Mouse (Mus musculus) MEL (cell line): ENCODE measurements around the gene Ell. TPM values are rescaled to one million over a fixed set of nuclear protein-coding genes. Genes with fewer than 3 reads are reported as not detected.

Experiments
- DNase-seq: peaks from one replicate; pipeline ENCODE4 v3.0.0; 2011; ENCODE audit warnings: low read depth, low spot score
- H3K27ac ChIP-seq: 2 replicates; pipeline ENCODE4 v1.5.1; 2012; ENCODE audit warnings: low read depth, mild to moderate bottlenecking, control low read depth, low read length, moderate library complexity; ENCODE audit not compliant: control insufficient read depth
- H3K27me3 ChIP-seq, 2 experiments: fragments of 150-350 bp in 1 of 2; sonication (generic) in 1 of 2; 2 replicates each; pipeline ENCODE4 v1.6.1; 2012; ENCODE audit warnings: low read length in 2 of 2, mild to moderate bottlenecking in 2 of 2, improper control_type of control experiment in 1 of 2, moderate library complexity in 1 of 2; ENCODE audit not compliant: insufficient read depth in 2 of 2, control insufficient read depth in 1 of 2
- H3K36me3 ChIP-seq, 2 experiments: 2 replicates each; pipeline ENCODE4 v1.6.1; 2012 to 2014; ENCODE audit warnings: low read length in 2 of 2, improper control_type of control experiment in 1 of 2, inconsistent platforms in 1 of 2, mild to moderate bottlenecking in 1 of 2; ENCODE audit not compliant: insufficient read depth in 2 of 2, control insufficient read depth in 1 of 2
- H3K4me1 ChIP-seq, 2 experiments: fragments of 150-350 bp in 1 of 2; sonication (generic) in 1 of 2; 2 replicates each; pipeline ENCODE4 v1.6.1; 2012; ENCODE audit warnings: low read length in 2 of 2, improper control_type of control experiment in 1 of 2, mild to moderate bottlenecking in 1 of 2; ENCODE audit not compliant: insufficient read depth in 2 of 2, control insufficient read depth in 1 of 2
- H3K4me3 ChIP-seq, 2 experiments: fragments of 150-350 bp in 1 of 2; sonication (generic) in 1 of 2; 2 replicates each; pipeline ENCODE4 v1.5.1; 2012; ENCODE audit warnings: low read depth in 2 of 2, low read length in 2 of 2, mild to moderate bottlenecking in 2 of 2, moderate library complexity in 2 of 2, control low read depth in 1 of 2, improper control_type of control experiment in 1 of 2; ENCODE audit not compliant: control insufficient read depth in 1 of 2, insufficient read depth in 1 of 2
- H3K79me2 ChIP-seq: 2 replicates; pipeline ENCODE4 v1.6.1; 2012; ENCODE audit warnings: mild to moderate bottlenecking, low read length, moderate library complexity; ENCODE audit not compliant: control insufficient read depth, poor library complexity, insufficient read depth
- H3K9ac ChIP-seq: 2 replicates; pipeline ENCODE4 v1.6.1; 2012; ENCODE audit warnings: low read depth, mild to moderate bottlenecking, control low read depth, low read length, moderate library complexity; ENCODE audit not compliant: control insufficient read depth, poor library complexity, severe bottlenecking
- H3K9me3 ChIP-seq: fragments of 150-350 bp; sonication (generic); replicated peaks from 2 replicates; pipeline ENCODE4 v1.6.1; 2012; ENCODE audit warnings: mild to moderate bottlenecking, low read length, improper control_type of control experiment, moderate library complexity; ENCODE audit not compliant: insufficient read depth
- BHLHE40 ChIP-seq: IDR thresholded peaks from 2 replicates; pipeline ENCODE4 v1.6.1; 2012; ENCODE audit warnings: low read depth, mild to moderate bottlenecking, inconsistent platforms, low read length, improper control_type of control experiment, borderline replicate concordance
- CHD2 ChIP-seq: IDR thresholded peaks from 2 replicates; pipeline ENCODE4 v1.6.1; 2011; ENCODE audit warnings: low read length, improper control_type of control experiment
- ELF1 ChIP-seq: IDR thresholded peaks from 2 replicates; pipeline ENCODE4 v1.6.1; 2014; ENCODE audit warnings: low read depth, mild to moderate bottlenecking, inconsistent platforms, low read length, improper control_type of control experiment, moderate library complexity
- EP300 ChIP-seq, 2 experiments: IDR thresholded peaks; 2 replicates each; pipeline ENCODE4 v1.6.1; 2011; ENCODE audit warnings: improper control_type of control experiment in 2 of 2, low read length in 2 of 2, low read depth in 1 of 2, mild to moderate bottlenecking in 1 of 2
- ETS1 ChIP-seq: IDR thresholded peaks from 2 replicates; pipeline ENCODE4 v1.6.1; 2012; ENCODE audit warnings: low read depth, mild to moderate bottlenecking, inconsistent platforms, low read length, improper control_type of control experiment, moderate library complexity
- GATA1 ChIP-seq: IDR thresholded peaks from 2 replicates; pipeline ENCODE4 v1.6.1; 2011; ENCODE audit warnings: low read depth, low read length, improper control_type of control experiment
- HCFC1 ChIP-seq: IDR thresholded peaks from 2 replicates; pipeline ENCODE4 v1.6.1; 2012; ENCODE audit warnings: low read depth, mild to moderate bottlenecking, inconsistent platforms, low read length, improper control_type of control experiment, moderate library complexity
- KAT2A ChIP-seq: conservative IDR thresholded peaks from 2 replicates; pipeline ENCODE4 v1.6.1; 2012; ENCODE audit warnings: low read depth, low read length, improper control_type of control experiment, inconsistent platforms
- MAX ChIP-seq: IDR thresholded peaks from 2 replicates; pipeline ENCODE4 v1.6.1; 2011; ENCODE audit warnings: low read length, improper control_type of control experiment
- MAZ ChIP-seq: IDR thresholded peaks from 2 replicates; pipeline ENCODE4 v1.6.1; 2012; ENCODE audit warnings: low read depth, mild to moderate bottlenecking, inconsistent platforms, low read length, improper control_type of control experiment
- MXI1 ChIP-seq: IDR thresholded peaks from 2 replicates; pipeline ENCODE4 v1.6.1; 2011; ENCODE audit warnings: mild to moderate bottlenecking, low read depth, low read length, improper control_type of control experiment
- MYC ChIP-seq: IDR thresholded peaks from 2 replicates; pipeline ENCODE4 v1.6.1; 2011; ENCODE audit warnings: low read depth, mild to moderate bottlenecking, low read length, improper control_type of control experiment, moderate library complexity
- NELFE ChIP-seq: IDR thresholded peaks from 2 replicates; pipeline ENCODE4 v1.6.1; 2011; ENCODE audit warnings: low read depth, low read length, improper control_type of control experiment
- POLR2A ChIP-seq, 2 experiments: IDR thresholded peaks; 2 replicates each; pipeline ENCODE4 v1.6.1; 2011 to 2012; ENCODE audit warnings: low read length in 2 of 2, mild to moderate bottlenecking in 2 of 2, control low read depth in 1 of 2, improper control_type of control experiment in 1 of 2, low read depth in 1 of 2, moderate library complexity in 1 of 2; ENCODE audit not compliant: control insufficient read depth in 1 of 2, insufficient read depth in 1 of 2, poor library complexity in 1 of 2
- POLR2AphosphoS2 ChIP-seq: IDR thresholded peaks from 2 replicates; pipeline ENCODE4 v1.6.1; 2011; ENCODE audit warnings: low read length, improper control_type of control experiment
- RCOR1 ChIP-seq: IDR thresholded peaks from 2 replicates; pipeline ENCODE4 v1.6.1; 2012; ENCODE audit warnings: low read depth, mild to moderate bottlenecking, inconsistent platforms, low read length, improper control_type of control experiment
- SIN3A ChIP-seq: IDR thresholded peaks from 2 replicates; pipeline ENCODE4 v1.6.1; 2012; ENCODE audit warnings: low read length, improper control_type of control experiment, inconsistent platforms
- TAL1 ChIP-seq: IDR thresholded peaks from 2 replicates; pipeline ENCODE4 v1.6.1; 2012; ENCODE audit warnings: mild to moderate bottlenecking, inconsistent platforms, low read length, moderate library complexity, mixed read lengths
- TBP ChIP-seq: IDR thresholded peaks from 2 replicates; pipeline ENCODE4 v1.8.0; 2011; ENCODE audit warnings: low read depth, low read length, improper control_type of control experiment
- UBTF ChIP-seq: IDR thresholded peaks from 2 replicates; pipeline ENCODE4 v1.6.1; 2012; ENCODE audit warnings: low read depth, mild to moderate bottlenecking, inconsistent platforms, low read length, improper control_type of control experiment, moderate library complexity, borderline replicate concordance; ENCODE audit not compliant: insufficient read depth
- USF1 ChIP-seq: IDR thresholded peaks from 2 replicates; pipeline ENCODE4 v1.6.1; 2014; ENCODE audit warnings: low read depth, mild to moderate bottlenecking, inconsistent platforms, low read length, improper control_type of control experiment, moderate library complexity
- USF2 ChIP-seq, 2 experiments: IDR thresholded peaks; 2 replicates each; pipeline ENCODE4 v1.6.1; 2011 to 2012; ENCODE audit warnings: improper control_type of control experiment in 2 of 2, low read length in 2 of 2, borderline replicate concordance in 1 of 2, inconsistent platforms in 1 of 2, low read depth in 1 of 2, mild to moderate bottlenecking in 1 of 2; ENCODE audit not compliant: insufficient read depth in 1 of 2
- ZC3H11A ChIP-seq: IDR thresholded peaks from 2 replicates; pipeline ENCODE4 v1.6.1; 2012; ENCODE audit warnings: low read depth, mild to moderate bottlenecking, inconsistent platforms, low read length, improper control_type of control experiment
- ZKSCAN1 ChIP-seq: IDR thresholded peaks from 2 replicates; pipeline ENCODE4 v1.6.1; 2012; ENCODE audit warnings: low read depth, mild to moderate bottlenecking, inconsistent platforms, low read length, improper control_type of control experiment, moderate library complexity
- ZMIZ1 ChIP-seq: IDR thresholded peaks from 2 replicates; pipeline ENCODE4 v1.6.1; 2012; ENCODE audit warnings: low read depth, mild to moderate bottlenecking, inconsistent platforms, low read length, improper control_type of control experiment, moderate library complexity
- polyA plus RNA-seq, 2 experiments: library from polyadenylated mRNA; stranded (reverse) in 1 of 2; unstranded in 1 of 2; fragments of >175 nt in 1 of 2; fragments of >200 nt in 1 of 2; gene quantifications; 2 replicates each; pipeline versions ENCODE4 v1.2.1 to v1.2.4; 2012; ENCODE audit warnings: low replicate concordance in 2 of 2, low read depth in 1 of 2; ENCODE audit not compliant: insufficient read length in 2 of 2, insufficient read depth in 1 of 2, missing spikeins in 1 of 2
- total RNA-seq: library from RNA; depleted of rRNA; stranded (reverse); fragments of 300-350 nt; gene quantifications from 2 replicates; pipeline ENCODE4 v1.2.3, GENCODE M21; 2012

Ell gene
- total and polyA plus RNA-seq, 3 experiments, result 12.4 to 25.9 TPM; not detected in 1

GRCm38 (mm10) chr8:70522592-70523403, 16.5 kb upstream of the Ell start (continued):
- TF ChIP-seq MAX (peak; percentile 76), ZC3H11A (no peak), NELFE (peak; percentile 91), UBTF (no peak), RCOR1 (no peak), ZKSCAN1 (no peak), GATA1 (no peak), TBP (peak; percentile 76; the same call in 1 of the 2 replicates), MXI1 (peak; percentile 93), ETS1 (peak; percentile 61), USF2 (IDR thresholded peaks at IDR 0.05; ENCODE audit: borderline replicate concordance in 1 of 2, insufficient read depth in 1 of 2, low read depth in 1 of 2, low read length in 2 of 2) (no peak)

- H3K27me3 ChIP-seq, result no peaks in the 10 kb centered on the region
- H3K4me3 ChIP-seq, result peak overlapping the region; percentile 70 to 93
- TF ChIP-seq MXI1 (0 out of 2 replicates have a peak, but pooled peaks have one; percentile 58), MAX (no peak), MYC (peak; percentile 55; the same call in 1 of the 2 replicates)
- DNase-seq, result no peak
- peaks cover 36% of the 10 kb centered on the region for H3K79me2 ChIP-seq
- H3K27ac ChIP-seq, result peak overlapping the region; percentile 64
- peaks cover 0 to 30% of the 10 kb centered on the region in 2 experiments; a peak in 2 of 4 replicates for H3K36me3 ChIP-seq
- H3K9ac ChIP-seq, result peak overlapping the region; percentile 81
- H3K9me3 ChIP-seq, result no peaks in the 10 kb centered on the region
- peaks cover 0 to 31% of the 10 kb centered on the region in 2 experiments; a peak in 3 of 4 replicates for H3K4me1 ChIP-seq
Observed at GRCm38 (mm10) chr8:70527111-70527511, 12.1 kb upstream of the Ell start.

- DNase-seq, result peak; percentile 97
- Histone ChIP-seq H3K9ac (peak within 1 kb of the TSS; percentile 96), H3K36me3 (peaks cover 0 to 30% of the 10 kb centered on the region in 2 experiments; a peak in 2 of 4 replicates), H3K4me1 (peaks cover 0 to 29% of the 10 kb centered on the region in 2 experiments; a peak in 3 of 4 replicates), H3K27ac (peak within 1 kb of the TSS; percentile 81), H3K9me3 (no peaks in the 10 kb centered on the region), H3K79me2 (peaks cover 31% of the 10 kb centered on the region), H3K4me3 (peak within 1 kb of the TSS; percentile 70 to 98), H3K27me3 (no peaks in the 10 kb centered on the region)
- TF ChIP-seq POLR2AphosphoS2 (0 out of 2 replicates have a peak, but pooled peaks have one; percentile 64), RCOR1 (no peak), BHLHE40 (0 out of 2 replicates have a peak, but pooled peaks have one; percentile 61), USF1 (no peak), MXI1 (no peak), MYC (0 out of 2 replicates have a peak, but pooled peaks have one; percentile 10), POLR2A (IDR thresholded peaks at IDR 0.05; ENCODE audit: control insufficient read depth in 1 of 2, insufficient read depth in 1 of 2, low read depth in 1 of 2, low read length in 2 of 2, poor library complexity in 1 of 2) (peak; percentile 59 to 76; a peak in 2 of 4 replicates), ZMIZ1 (peak; percentile 64; the same call in 1 of the 2 replicates), EP300 (IDR thresholded peaks at IDR 0.05; ENCODE audit: low read depth in 1 of 2, low read length in 2 of 2) (no peak; a peak in 1 of 4 replicates), CHD2 (peak; percentile 79), ELF1 (peak; percentile 87), TBP (peak; percentile 31; the same call in 1 of the 2 replicates), TAL1 (no peak), USF2 (IDR thresholded peaks at IDR 0.05; ENCODE audit: borderline replicate concordance in 1 of 2, insufficient read depth in 1 of 2, low read depth in 1 of 2, low read length in 2 of 2) (no peak), SIN3A (peak; percentile 53), MAZ (peak; percentile 77; the same call in 1 of the 2 replicates), HCFC1 (peak; percentile 82), NELFE (peak; percentile 46), KAT2A (no peak; the same call in 1 of the 2 replicates)
Observed at GRCm38 (mm10) chr8:70527512-70528181, 11.6 kb upstream of the Ell start, which contains the start of the genes Fkbp8 and Kxd1. Gene Fkbp8, plus strand, starts transcription at chr8:70527724. Gene Kxd1, minus strand, starts transcription at chr8:70527956.
